Mouse (Mus musculus) monocyte, adult 5-6 weeks (primary cell): ENCODE measurements around the gene Aamdc. TPM values are rescaled to one million over a fixed set of nuclear protein-coding genes. Genes with fewer than 3 reads are reported as not detected.

Experiments used
- ATAC-seq: fragments of 153-309, 156-312 bp; replicated peaks from 2 replicates; pipeline ENCODE4 v1.8.0; 2017; ENCODE audit warnings: mild to moderate bottlenecking; ENCODE audit not compliant: low TSS enrichment, insufficient number of reproducible peaks, severe bottlenecking, poor library complexity, low FRiP score
- total RNA-seq: library from RNA; stranded (forward); fragments of 200-1000, 200-491, 200-594 nt; gene quantifications from 3 replicates; pipeline ENCODE4 v1.2.3, GENCODE M21; 2017

Gene Aamdc
- total RNA-seq, 1 experiment from 2014 or later, result 34.1 TPM

DNA sequence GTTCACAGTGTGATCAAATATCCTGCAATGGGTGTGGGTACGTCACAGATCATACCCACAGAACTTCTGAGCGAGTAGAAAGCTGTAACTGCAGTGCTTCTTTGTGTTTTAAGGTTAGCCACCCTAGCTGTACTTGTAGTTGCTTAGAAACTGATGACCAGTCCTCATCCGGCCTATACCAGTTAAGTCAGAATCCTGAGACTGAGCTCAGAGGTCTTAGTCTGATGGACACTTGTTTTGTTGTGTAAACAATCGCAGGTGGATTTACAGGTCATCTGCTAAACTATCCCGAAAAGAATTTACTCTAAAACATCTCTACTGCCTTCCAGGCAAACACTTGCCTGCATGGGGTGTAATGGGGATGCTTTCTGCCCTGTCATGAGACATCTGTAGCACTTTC, 42.7 kb downstream of the Aamdc start:
- no peak for ATAC-seq

- ATAC-seq, result no peak
These were observed 43.8 kb downstream of the Aamdc start for GRCm38 (mm10) chr7:97535531-97535930.

DNA sequence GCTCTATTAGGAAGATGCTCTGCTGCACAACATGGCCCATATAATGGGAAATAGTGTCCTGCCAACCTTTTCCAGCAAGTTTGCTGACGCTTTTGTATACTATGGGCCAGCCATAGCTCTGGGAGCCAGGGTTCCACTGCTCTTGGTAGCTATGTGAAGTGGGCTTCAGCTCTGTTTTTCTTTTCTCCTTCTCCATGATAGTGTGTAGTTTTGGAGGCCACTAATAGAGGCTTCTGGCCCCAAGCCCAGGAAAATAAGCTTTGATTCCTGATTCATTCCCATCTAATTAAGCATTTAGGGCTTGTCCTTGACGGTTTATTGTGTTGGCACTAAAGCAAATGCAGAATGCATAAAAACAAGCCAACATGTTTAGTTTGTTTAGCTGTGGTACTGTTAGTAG, 59.4 kb downstream of the Aamdc start:
- ATAC-seq, result no peak

GRCm38 (mm10) chr7:97514786-97515185, 64.5 kb downstream of the Aamdc start:
- ATAC-seq, result no peak

- ATAC-seq, result no peak
These were observed 78.6 kb downstream of the Aamdc start for GRCm38 (mm10) chr7:97500555-97501209.

Other genes with a start within 250 kb of the Aamdc start
- gene Usp35, start 247.5 kb downstream of the Aamdc start, total RNA-seq, result 1.9 to 8.0 TPM (median 5.7 TPM) in 3 replicates
- gene Kctd21, start 247.2 kb downstream of the Aamdc start, total RNA-seq, result 1.2 to 4.0 TPM (median 2.2 TPM) in 3 replicates
- 1.9 to 8.3 TPM (median 4.5 TPM) in 3 replicates for gene Alg8, start 207.9 kb downstream of the Aamdc start, total RNA-seq
- 50.0 to 98.9 TPM (median 90.5 TPM) in 3 replicates for gene Ndufc2, start 179.5 kb downstream of the Aamdc start, total RNA-seq
- gene Thrsp, start 161.8 kb downstream of the Aamdc start, total RNA-seq, result not detected in 3 replicates
- 0.48 to 0.97 TPM (median 0.85 TPM) in 3 replicates for gene Kctd14, start 128.2 kb downstream of the Aamdc start, total RNA-seq
- 23.7 to 41.9 TPM (median 34.0 TPM) in 3 replicates for gene Ints4, start 98.5 kb downstream of the Aamdc start, total RNA-seq
- 50.8 to 106 TPM (median 78.8 TPM) in 3 replicates for gene Rsf1, start 392 bp upstream of the Aamdc start, total RNA-seq
- 79.1 to 86.2 TPM (median 79.8 TPM) in 3 replicates for gene Clns1a, start 117.1 kb upstream of the Aamdc start, total RNA-seq
- 0.39 to 0.53 TPM in 2 of 3 replicates, not detected in the other for gene Aqp11, start 158.8 kb upstream of the Aamdc start, total RNA-seq
- gene Pak1, start 209.0 kb upstream of the Aamdc start, total RNA-seq, result 9.9 to 21.3 TPM (median 14.8 TPM) in 3 replicates